Mouse (Mus musculus): Measurements from ENCODE around the gene Tarbp2.

The Tarbp2 gene

DNA sequence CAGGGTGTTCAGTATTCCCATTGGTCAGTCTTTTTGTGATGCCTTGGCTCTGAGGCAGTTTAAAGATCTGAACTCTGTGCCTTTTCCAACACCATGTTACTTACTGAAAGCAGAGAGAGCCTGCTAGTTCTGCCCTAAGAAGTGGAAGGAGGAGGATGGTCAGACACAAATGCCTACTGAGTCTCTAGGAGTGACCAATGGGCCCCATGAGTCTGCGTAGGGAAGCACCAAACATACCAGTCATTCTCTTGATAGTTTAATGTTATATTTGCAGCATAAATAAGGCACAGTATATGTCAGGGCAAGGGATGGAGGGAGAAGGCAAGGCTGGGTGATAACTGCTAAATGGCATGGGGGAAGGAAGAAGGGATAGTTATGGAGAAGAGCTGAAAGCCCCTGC lies 10.4 kb downstream of the Tarbp2 start:
- CTCF ChIA-PET = interaction anchor here in 3 of 4 experiments (0.6 to 3.9 kb wide), 9 partner anchors 9 to 420 kb away, joined by 3 to 11 read pairs (median 4); partner anchors contain the start of gene Tarbp2 (in 2 of the 3)
- POLR2A ChIA-PET = interaction anchor here in 3 of 4 experiments (0.6 to 17.2 kb wide), 11 partner anchors 10 to 174 kb away, joined by 3 to 296 read pairs (median 4); partner anchors contain the start of genes Tarbp2 (in 2 of the 3), Atf7 (in 1 of the 3), Atp5g2 (in 1 of the 3) and Gm10337 (in 1 of the 3)

DNA sequence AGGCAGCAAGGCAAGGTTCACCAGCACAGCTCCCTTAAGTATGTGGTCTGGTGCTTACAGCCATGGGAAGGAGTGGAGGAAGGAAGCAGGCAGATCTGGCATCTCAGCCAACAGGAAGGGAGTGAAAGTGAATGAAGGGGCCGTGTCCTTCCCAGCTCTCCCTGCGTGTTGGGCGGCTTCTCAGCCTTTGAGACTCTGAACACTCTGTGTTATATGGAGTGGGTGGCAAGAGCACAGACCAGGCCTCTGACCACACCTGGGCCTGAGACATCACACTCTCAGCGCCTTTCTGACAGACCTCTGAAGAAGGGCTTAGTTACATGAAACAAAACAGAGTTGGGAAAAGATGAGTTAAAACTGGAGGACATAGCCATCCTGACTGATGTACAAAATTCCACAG lies 12.6 kb downstream of the Tarbp2 start:
- ChIA-PET POLR2A (interaction anchor here in 2 of 4 experiments (1.6 to 17.2 kb wide), 4 partner anchors 9 to 61 kb away, joined by 4 to 296 read pairs (median 18); partner anchors contain the start of genes Tarbp2 (in 2 of the 2), Gm10337 (in 1 of the 2) and Map3k12 (in 1 of the 2)), CTCF (interaction anchor here in 1 of 4 experiments (0.8 to 2.0 kb wide), 2 partner anchors 145 to 175 kb away, joined by 5 read pairs; no protein-coding TSS in a partner anchor)

DNA sequence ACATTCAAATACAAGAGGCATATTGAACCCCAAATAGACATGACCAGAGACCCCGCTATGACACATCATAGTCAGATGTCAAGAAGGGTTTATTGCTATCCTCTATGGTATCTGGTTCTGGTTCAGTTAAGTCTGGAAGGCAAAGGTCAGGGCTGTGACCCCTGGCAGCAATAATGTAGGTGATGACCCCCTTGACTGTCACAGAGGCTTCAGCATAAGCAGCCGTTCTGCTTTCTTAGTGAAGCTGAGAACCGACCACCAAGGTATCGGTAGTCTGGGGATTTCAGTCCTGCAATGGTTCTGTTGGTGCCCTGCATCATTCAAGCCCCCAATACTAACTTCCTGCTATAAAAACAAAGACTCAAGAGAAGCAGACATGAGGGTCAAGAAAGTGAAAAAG lies 13.6 kb downstream of the Tarbp2 start:
- POLR2A ChIA-PET = interaction anchor here in 3 of 4 experiments (0.9 to 6.0 kb wide), 5 partner anchors 13 to 140 kb away, joined by 3 to 31 read pairs (median 4); partner anchors contain the start of gene Tarbp2 (in 2 of the 3)
- CTCF ChIA-PET = interaction anchor here in 1 of 4 experiments (0.7 kb wide), 1 partner anchor 153 kb away, joined by 3 read pairs; no protein-coding TSS in a partner anchor

DNA sequence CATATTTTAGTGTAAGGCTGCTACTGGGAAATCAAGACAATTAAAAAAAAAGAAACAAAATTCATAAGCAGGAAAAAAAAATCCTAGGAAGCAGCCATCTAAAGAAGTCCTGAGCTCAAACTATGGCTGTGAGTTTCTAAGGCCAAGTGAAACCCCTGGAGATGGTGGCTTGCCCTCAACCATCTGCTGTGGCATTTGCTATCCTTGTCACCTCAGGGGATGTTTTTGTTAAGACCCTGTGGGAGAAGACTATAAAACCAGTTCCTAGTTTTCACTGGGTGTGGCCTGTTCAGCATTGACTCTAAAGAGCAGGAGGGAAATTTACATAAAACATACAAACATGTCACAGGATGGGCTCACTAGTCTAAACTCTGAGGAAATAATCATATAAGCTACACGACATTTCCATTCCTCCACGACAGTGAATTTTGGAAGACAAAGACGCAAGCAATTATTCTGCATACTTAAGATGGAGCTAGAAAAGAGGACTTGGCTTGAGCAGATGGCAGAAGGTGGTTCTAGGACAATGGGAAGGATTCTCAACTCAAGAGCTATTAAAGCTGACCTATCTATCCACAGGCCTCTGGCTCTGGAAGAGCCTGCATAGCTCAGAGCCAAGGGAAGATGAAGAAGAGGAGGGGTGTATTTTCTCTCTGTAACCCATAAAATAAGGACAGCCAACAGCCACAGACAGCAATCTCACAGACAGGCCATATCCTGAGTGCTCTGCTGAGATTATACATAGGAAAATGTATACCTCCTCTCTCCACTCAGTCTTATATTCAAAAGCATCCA lies 14.3 kb downstream of the Tarbp2 start:
- POLR2A ChIA-PET = interaction anchor here (0.7 to 2.6 kb wide), 9 partner anchors 10 to 139 kb away, joined by 3 to 10 read pairs (median 4); partner anchors contain the start of gene Tarbp2 (in 3 of the 4)
- CTCF ChIA-PET = interaction anchor here in 1 of 4 experiments (0.7 kb wide), 1 partner anchor 152 kb away, joined by 3 read pairs; no protein-coding TSS in a partner anchor

DNA sequence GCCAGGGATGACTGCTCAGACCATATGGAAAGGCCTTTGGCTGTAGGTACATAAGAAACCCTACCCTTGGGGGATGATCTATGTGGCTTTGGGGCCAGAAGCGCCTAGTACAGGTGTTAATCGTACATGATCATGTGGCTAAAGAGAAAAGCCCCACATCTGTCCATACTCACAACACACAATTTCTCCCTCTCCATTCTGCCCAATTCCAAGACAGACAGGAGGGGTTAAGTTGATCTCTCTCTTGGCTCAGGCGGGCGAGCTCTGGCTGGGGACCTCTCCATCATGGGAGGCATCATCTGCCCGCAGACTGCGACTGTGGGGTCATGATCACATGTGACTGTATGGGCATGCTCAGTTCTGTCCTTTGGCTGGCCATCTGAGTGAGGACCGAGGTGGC lies 15.9 kb downstream of the Tarbp2 start:
- ChIA-PET CTCF (interaction anchor here in 1 of 4 experiments (1.6 kb wide), 1 partner anchor 9 kb away, joined by 8 read pairs; the partner anchor contains the start of gene Npff), POLR2A (interaction anchor here in 1 of 4 experiments (0.8 to 2.3 kb wide), 3 partner anchors 9 to 129 kb away, joined by 3 to 6 read pairs (median 3); partner anchors contain the start of gene Npff)

DNA sequence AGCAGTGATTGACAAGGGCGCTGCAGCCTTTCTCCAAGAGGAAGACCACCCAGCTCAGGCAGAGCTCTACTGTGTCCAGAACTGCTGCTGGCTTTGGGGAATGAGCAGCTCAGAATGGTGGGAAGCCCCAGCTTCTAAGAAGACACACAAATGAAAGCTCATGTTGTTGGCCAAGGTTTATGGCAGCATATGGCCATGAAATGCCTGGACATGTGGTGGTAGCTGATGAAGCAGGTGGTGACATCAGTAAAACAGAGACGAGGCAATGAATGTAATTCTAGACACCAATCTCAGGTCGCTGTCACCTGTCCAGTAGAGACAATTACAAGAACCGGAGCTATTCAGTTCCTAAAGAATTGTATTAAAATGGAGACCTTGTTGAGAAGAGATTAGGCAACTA lies 26.8 kb downstream of the Tarbp2 start:
- ChIA-PET CTCF (interaction anchor here in 2 of 4 experiments (0.6 to 1.0 kb wide), 2 partner anchors 19 to 52 kb away, joined by 3 to 7 read pairs; no protein-coding TSS in a partner anchor), POLR2A (interaction anchor here in 2 of 4 experiments (0.6 to 1.0 kb wide), 3 partner anchors 15 to 113 kb away, joined by 3 read pairs; partner anchors contain the start of gene Map3k12 (in 1 of the 2))

DNA sequence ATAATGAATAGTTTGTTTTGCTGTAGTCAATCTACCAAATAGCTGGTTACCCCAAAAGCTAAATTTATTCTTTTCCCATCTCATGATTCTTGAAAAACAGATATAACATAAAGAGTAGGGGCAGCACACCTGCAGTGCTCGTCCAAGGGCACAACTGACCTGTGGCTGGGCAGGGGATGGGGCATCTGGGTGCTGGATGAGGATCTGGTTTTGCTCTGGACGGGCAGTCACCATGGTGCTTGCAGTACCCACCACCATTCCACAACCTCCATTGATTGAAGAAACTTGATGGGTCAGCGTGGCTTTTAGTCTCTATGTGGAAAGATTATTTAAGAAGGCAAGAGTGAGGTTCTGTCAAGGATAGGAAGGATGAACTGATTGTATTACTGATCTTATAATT lies 28.3 kb downstream of the Tarbp2 start:
- ChIA-PET CTCF (no interaction called here), POLR2A (interaction anchor here in 1 of 4 experiments (0.8 to 1.0 kb wide), 2 partner anchors 12 to 24 kb away, joined by 3 read pairs; no protein-coding TSS in a partner anchor)

DNA sequence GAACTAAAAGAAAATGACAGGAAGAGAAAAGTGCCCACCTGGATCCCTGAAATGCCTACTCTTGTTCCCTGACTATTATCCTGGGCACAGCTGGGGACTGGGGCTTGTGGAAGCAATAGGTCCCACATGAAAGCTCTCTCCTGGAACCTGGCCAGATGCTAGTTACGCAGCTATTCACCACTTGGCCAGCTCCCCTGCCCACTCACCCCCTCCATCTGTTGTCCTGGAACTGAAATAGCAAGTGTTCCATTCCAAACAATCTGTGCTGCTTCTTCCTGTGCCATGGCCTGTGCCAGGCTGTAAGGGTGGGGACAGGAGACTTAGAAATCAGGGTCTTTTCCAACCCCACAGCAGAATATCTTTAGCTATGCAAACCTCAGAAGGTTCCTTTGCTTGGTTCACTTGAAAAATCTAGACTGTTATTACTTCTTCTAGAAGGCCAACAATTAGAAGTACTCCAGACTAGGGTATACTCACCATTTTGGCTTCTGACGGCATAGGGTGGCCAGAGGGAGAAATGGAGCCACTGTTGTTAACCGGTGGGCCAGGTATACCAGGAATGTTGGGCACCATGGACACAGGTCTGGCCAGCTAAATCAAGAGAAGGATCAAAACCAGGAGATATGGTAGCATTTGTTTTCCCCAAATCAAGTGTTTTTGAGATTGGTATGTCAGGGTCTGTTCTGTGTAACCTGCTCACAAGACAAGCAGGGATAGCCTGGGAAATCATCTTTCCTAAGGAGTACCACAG lies 28.9 kb downstream of the Tarbp2 start:
- ChIA-PET CTCF (interaction anchor here in 1 of 4 experiments (0.8 to 1.2 kb wide), 2 partner anchors 170 to 315 kb away, joined by 3 read pairs; no protein-coding TSS in a partner anchor), POLR2A (interaction anchor here in 1 of 4 experiments (0.6 to 1.7 kb wide), 4 partner anchors 11 to 43 kb away, joined by 3 to 5 read pairs (median 4); partner anchors contain the start of gene Tarbp2)

DNA sequence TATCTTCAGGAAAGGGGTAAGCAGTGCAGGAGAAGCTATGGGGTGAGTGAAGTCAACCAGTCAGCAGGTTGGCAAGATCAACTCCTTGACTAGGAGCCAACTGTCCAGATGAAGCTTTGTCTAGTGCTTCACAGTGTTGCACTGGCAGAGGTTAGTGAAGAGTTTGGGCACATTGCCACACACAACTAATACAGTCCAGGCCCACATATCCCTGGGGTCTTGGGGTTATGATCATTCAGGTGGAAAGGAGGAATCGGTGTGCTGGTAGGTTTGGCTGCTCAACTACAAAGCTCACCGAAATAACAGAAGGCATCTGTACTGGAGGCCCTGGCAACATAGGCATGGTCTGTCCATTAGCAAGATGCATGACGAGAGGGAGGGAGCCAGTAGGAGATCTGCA lies 29.5 kb downstream of the Tarbp2 start:
- POLR2A ChIA-PET = interaction anchor here in 1 of 4 experiments (0.6 to 1.7 kb wide), 2 partner anchors 30 to 42 kb away, joined by 4 to 5 read pairs; partner anchors contain the start of gene Tarbp2
- CTCF ChIA-PET = interaction anchor here in 1 of 4 experiments (0.5 to 1.2 kb wide), 3 partner anchors 166 to 314 kb away, joined by 3 read pairs; no protein-coding TSS in a partner anchor

DNA sequence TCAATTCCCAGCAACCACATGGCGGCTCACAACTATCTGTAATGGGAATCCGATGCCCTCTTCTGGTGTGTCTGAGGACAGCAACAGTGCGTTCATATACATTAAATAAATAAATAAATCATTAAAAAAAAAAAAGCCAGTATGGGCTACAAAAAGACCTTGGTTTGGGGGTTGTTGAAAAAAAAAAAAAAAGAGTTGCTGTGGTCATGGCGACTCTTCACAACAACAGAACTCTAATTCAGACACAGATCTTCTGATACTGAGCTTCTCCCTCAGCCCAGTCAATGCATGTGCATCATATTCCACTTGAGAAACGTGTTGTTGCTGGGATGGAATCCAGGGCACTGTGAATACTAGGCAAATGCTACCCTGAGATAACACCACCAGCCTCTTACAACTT lies 34.6 kb downstream of the Tarbp2 start:
- ChIA-PET POLR2A (interaction anchor here in 2 of 4 experiments (0.6 to 1.1 kb wide), 5 partner anchors 11 to 377 kb away, joined by 3 to 5 read pairs (median 4); no protein-coding TSS in a partner anchor), CTCF (interaction anchor here in 3 of 4 experiments (0.7 kb wide), 3 partner anchors 125 to 733 kb away, joined by 3 to 11 read pairs (median 3); no protein-coding TSS in a partner anchor)

DNA sequence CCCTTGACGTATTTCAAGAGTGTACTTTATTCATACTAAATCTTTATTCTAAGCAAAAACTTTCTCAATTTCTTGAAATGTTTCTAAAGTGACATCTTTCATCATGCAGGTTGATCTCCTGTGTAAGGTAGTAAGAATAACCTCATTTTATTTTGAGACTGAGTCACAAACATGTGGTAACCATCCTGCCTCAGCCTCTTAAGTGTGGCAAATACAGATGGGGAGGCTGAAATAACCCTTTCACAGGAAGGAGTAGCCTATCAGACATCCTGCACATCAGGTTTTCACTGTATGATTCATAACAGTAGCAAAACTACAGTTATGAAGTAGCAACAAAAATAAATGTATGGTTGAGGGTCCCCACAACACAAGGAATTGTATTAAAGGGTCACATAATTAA lies 37.6 kb downstream of the Tarbp2 start:
- CTCF ChIA-PET = no interaction called here
- POLR2A ChIA-PET = no interaction called here

DNA sequence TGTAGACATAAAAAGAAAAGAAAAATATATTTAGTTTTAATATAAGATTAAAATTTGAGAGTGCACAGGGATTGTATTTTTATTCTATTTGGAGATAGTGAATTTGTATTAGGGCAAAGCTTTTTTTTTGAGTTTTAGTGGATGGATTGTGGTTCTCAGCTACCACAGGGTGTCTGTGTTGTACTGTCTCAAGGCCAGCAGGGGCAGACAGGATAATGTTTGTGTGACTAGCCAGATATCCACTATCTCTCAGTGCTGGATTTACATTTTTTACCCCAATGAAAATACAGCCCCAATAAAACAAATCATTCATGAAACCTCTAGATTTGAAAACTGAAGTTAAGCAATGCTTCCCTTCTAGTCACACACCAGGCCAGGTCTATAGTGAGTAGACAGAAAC lies 39.6 kb downstream of the Tarbp2 start:
- ChIA-PET CTCF (interaction anchor here in 1 of 4 experiments (0.6 kb wide), 1 partner anchor 433 kb away, joined by 3 read pairs; the partner anchor contains the start of gene Hoxc8), POLR2A (interaction anchor here in 3 of 4 experiments (0.7 to 1.2 kb wide), 6 partner anchors 11 to 165 kb away, joined by 3 read pairs; partner anchors contain the start of gene Sp1 (in 1 of the 3))

DNA sequence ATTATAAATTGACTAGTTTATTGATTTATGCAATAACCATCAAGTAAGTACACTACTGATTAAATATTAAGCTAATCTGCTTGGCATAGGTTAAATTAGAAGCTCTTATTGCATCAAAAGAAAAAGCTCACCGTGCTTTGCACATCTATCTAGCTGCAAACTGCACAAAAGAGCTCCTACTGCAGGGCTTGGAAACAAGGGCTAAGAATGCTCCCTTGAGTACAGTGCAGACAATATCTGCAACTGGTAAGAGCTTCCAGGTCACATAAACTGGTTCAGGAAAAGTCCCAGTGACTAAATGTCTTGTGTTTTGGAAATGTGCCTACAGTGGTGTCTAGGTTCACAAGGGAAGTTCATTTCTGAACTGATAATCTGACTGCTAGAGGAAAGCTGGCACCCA lies 44.5 kb downstream of the Tarbp2 start:
- ChIA-PET CTCF (no interaction called here), POLR2A (interaction anchor here in 3 of 4 experiments (0.5 to 1.1 kb wide), 7 partner anchors 11 to 132 kb away, joined by 3 to 4 read pairs (median 3); no protein-coding TSS in a partner anchor)

DNA sequence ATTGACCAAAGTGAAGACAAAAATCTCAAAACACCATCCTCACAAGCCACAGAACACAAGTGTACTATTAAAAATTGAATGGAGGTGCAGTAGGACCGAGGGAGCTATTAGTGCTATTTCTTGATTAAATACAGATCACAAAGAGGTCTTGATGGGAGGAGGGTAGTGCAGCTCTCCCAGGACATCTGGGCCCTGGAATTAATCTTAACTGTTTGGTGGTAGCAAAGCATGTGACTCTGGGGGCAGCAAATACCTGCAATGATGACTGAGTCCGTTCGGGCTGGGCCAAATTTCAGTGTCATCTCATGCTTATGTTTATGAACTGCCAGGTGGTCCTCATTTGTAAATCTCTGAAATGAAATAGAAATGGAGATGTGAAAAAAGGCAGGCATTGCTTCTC lies 45.1 kb downstream of the Tarbp2 start:
- POLR2A ChIA-PET = interaction anchor here in 3 of 4 experiments (0.5 to 1.1 kb wide), 7 partner anchors 10 to 132 kb away, joined by 3 to 4 read pairs (median 3); no protein-coding TSS in a partner anchor

DNA sequence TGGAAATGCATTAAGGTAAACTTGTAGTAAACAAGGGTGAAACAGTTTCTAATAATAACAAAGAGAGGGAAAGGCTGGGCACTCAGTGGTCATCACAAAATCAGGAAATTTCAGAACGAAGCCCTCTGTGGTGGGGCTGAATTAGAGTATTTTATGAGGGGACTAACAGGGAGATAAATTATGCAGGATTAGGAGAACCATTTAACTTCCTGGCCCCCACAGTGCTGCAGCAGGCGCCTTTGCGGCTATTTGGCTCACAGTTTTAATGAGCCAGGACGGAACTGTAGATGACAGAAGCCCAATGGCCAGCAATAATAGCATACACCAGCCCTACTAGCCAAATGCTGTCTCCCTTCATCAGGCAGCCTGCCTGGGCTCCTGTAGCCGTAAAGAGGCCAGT lies 45.7 kb downstream of the Tarbp2 start:
- ChIA-PET CTCF (no interaction called here), POLR2A (no interaction called here)

More for the DNA sequence above, 45.1 kb downstream of the Tarbp2 start:
- CTCF ChIA-PET = no interaction called here

DNA sequence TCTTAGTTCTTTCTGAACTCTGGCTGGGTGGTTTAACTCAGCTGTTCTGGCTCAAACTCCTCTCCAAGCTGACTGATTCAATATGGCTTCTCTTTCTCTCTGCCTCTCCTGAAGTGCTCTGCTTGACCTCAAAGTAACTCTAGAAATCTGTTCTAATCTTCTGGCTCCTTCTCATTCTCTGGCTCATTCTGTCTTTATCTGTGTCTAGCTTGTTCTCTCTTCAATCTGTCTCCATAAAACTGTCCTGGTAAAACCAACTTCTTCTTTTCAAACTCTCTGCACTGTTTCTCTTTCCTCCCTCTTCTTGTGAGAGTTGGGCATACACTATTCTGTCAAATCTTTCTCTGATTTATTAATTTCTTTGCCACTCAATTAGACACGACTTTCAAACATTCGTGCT lies 49.9 kb downstream of the Tarbp2 start:
- POLR2A ChIA-PET = interaction anchor here in 2 of 4 experiments (0.5 to 0.7 kb wide), 4 partner anchors 23 to 55 kb away, joined by 3 to 4 read pairs (median 3); no protein-coding TSS in a partner anchor
- CTCF ChIA-PET = interaction anchor here in 1 of 4 experiments (0.6 kb wide), 1 partner anchor 387 kb away, joined by 5 read pairs; no protein-coding TSS in a partner anchor

DNA sequence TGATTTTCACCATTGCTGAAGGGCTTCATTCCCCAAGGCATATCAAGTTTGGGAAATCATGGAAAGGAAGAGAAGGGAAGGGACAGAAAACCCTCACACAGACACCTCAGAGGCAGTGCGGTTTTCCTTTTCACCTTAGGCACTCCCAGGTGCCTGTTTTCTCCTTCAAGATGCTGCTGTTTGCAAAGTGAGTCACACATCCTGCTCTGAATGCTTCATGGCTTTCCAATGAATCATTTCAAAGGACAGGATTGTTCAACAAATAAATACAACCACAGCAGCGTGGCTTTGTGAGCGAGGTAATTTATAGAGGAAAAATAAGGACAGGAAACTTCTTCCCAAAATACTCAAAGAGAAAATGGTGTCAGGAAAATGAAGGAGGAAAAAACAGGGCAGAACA lies 54.1 kb downstream of the Tarbp2 start:
- ChIA-PET POLR2A (interaction anchor here in 2 of 4 experiments (0.6 to 2.4 kb wide), 4 partner anchors 20 to 699 kb away, joined by 3 to 12 read pairs (median 6); no protein-coding TSS in a partner anchor), CTCF (interaction anchor here in 1 of 4 experiments (0.5 kb wide), 1 partner anchor 31 kb away, joined by 3 read pairs; no protein-coding TSS in a partner anchor)
